Mouse (Mus musculus) Patski (cell line): Measurements from ENCODE around the gene Chst11. TPM values are rescaled to one million over a fixed set of nuclear protein-coding genes. Genes with fewer than 3 reads are reported as not detected.

Experiments
- ATAC-seq: fragments of 100-300 bp; one replicate; pipeline ENCODE4 v1.8.0; 2021
- CTCF ChIA-PET: fragments of 350-600 bp; sonication (Branson Sonifier 250); formaldehyde crosslinking; loops from one replicate; lab custom pipeline; 2022; ENCODE audit warnings: inconsistent platforms; lab: Charles Lee
- POLR2A ChIA-PET: fragments of 350-600 bp; sonication (Branson Sonifier 250); formaldehyde crosslinking; loops from one replicate; lab custom pipeline; 2022; ENCODE audit warnings: antibody characterized with exemption, inconsistent platforms; lab: Charles Lee
- DNase-seq: peaks from one replicate; pipeline ENCODE4 v3.0.0-alpha.2; 2011; ENCODE audit warnings: low read depth, low spot score
- H3K27me3 ChIP-seq: fragments of 371-371 bp; one replicate; pipeline ENCODE4 v1.5.1; 2021
- CTCF ChIP-seq: fragments of 100-300 bp; IDR thresholded peaks from one replicate; pipeline ENCODE4 v1.5.1; 2021
- in situ Hi-C: fragments of 300-500 bp; cut with MboI; formaldehyde crosslinking; loops from 3 replicates; pipeline ENCODE4 v1.11.1; 2018; ENCODE audit warnings: low pct_unique_long_range_greater_than_20kb, mixed read lengths
- polyA plus RNA-seq: library from polyadenylated mRNA; unstranded; gene quantifications from one replicate; pipeline ENCODE4 v1.2.3, GENCODE M21; 2021

Chst11 gene
- polyA plus RNA-seq, 1 experiment from 2014 or later: 10.3 TPM

DNA sequence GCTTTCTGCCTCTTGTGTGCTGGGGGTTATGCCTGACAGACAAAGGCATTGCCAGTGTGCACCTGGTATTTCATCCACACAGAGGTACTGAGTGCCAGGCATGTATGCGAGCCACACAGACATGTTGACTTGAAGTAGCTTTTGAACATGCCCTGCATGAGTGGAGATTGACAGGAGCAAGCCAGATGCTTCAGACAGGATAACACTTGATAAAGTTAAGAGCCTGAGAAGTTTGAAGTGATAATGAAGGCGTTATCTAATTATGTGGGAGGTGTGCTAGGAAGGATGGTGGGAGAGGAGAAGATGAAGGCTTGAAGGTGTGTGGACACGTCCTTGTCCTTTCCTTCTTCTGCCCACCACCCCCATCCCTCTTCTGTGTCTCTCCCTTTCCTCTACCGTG is 28.7 kb downstream of the Chst11 start:
- no peak for TF ChIP-seq CTCF
- no peaks in the 10 kb centered on the region for H3K27me3 ChIP-seq
- in situ Hi-C loops: no loop called here
- ChIA-PET CTCF (no interaction called here), POLR2A (no interaction called here)
- ATAC-seq (no peak), DNase-seq (no peak)

DNA sequence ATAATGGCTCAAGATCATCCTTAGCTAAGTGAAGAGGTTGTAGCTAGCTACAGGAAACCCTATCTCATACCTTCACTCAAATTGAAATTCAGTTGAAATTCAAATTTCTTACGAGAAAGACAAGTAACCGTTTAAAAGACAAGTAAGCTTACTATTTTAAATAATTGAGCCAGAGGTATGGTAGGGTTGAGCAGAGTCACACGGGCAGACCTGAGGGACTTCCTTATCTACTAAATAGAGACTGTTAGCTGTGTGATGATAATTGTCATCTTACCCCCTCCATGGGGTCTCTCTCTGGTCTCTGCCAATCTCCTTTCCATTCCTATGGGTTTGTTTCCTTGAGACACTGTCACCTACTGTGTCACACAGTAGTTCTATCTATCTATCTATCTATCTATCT is 30.6 kb downstream of the Chst11 start:
- ChIA-PET POLR2A (no interaction called here), CTCF (interaction anchor here (1.1 kb wide), 1 partner anchor 11 kb away, joined by 3 read pairs; no protein-coding TSS in a partner anchor)
- ATAC-seq (no peak), DNase-seq (no peak)
- no peak for TF ChIP-seq CTCF
- H3K27me3 ChIP-seq: no peaks in the 10 kb centered on the region
- in situ Hi-C loops: no loop called here

DNA sequence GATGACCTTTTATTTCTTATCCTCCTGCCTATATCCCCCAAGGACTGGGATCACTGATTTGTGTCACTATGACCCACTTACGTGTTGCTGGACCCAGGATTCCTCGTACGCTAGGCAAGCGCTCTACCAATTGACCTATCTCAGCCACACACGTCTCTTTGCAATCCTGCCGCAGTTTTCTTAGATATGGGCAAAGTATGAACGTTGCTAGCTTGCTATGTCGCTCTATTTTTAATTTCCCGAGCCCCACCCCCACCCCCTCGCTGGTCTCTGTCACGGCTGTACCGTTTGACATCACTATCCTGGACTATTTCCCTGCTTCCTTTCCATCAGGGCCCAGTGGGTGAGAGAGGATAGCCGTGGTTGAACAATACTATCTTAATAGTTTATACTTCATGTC is 31.5 kb downstream of the Chst11 start:
- no peak for TF ChIP-seq CTCF
- ChIA-PET CTCF (no interaction called here), POLR2A (no interaction called here)
- no peaks in the 10 kb centered on the region for H3K27me3 ChIP-seq
- no peak for ATAC-seq
- no peak for DNase-seq
- in situ Hi-C loops: no loop called here

DNA sequence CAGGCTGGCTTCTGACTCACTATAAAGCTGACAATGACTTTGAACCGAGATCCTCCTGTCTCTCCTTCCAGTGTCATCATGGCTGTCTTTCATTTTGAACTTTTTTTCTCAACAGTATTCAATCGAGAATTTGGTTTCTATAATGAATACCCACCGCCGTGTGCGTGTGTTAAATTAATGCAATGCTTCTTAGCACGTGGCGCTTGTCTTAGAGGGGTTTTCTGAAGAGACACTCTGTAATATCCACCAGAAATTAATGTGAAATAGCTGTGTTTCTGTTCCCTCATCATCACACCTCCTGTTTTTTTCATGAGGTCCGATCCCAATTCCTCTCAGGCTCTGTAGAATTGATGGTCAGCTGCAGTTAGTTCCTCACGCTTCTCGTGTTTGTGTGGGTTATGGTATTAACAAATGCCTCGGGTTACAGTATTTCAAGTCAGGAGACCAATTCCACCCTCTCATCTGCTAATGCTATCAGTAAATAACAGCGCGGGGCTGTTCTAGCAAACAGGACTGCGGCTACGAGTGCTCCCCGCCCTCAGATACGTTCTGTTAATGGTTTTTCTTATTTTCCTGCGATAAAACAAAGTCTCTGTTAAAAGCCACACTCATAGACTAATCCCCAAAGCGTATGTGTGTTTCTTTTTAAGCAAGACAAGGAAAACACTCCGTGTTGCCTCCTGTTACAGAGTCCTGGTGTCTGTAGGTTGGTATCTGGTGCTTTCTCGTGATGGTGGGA is 32.6 kb downstream of the Chst11 start:
- POLR2A ChIA-PET: no interaction called here

DNA sequence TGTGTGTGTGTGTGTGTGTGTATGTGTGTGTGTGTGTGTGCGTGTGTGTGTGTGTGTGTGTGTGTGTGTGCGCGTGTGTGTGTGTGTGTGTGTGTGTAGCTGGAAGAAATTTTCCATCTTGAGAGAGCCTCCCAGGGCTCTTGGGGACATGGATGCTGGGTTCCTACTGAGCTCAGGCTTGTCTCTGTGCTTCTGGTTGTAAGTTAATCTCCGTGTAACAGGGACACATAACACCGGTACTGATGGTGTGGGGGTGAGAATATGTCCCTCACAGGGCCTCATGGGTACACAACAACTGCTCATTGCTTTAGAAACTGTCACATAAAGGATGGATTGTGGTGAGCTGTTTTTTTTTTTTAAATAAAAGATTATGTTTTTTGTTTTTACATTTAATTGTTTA is 33.2 kb downstream of the Chst11 start:
- POLR2A ChIA-PET: no interaction called here
- no peak for ATAC-seq
- CTCF ChIA-PET: no interaction called here

More for the DNA sequence above, 32.6 kb downstream of the Chst11 start:
- TF ChIP-seq CTCF: no peak
- no peaks in the 10 kb centered on the region for H3K27me3 ChIP-seq
- ATAC-seq (no peak), DNase-seq (no peak)
- in situ Hi-C loops: no loop called here
- CTCF ChIA-PET: no interaction called here

DNA sequence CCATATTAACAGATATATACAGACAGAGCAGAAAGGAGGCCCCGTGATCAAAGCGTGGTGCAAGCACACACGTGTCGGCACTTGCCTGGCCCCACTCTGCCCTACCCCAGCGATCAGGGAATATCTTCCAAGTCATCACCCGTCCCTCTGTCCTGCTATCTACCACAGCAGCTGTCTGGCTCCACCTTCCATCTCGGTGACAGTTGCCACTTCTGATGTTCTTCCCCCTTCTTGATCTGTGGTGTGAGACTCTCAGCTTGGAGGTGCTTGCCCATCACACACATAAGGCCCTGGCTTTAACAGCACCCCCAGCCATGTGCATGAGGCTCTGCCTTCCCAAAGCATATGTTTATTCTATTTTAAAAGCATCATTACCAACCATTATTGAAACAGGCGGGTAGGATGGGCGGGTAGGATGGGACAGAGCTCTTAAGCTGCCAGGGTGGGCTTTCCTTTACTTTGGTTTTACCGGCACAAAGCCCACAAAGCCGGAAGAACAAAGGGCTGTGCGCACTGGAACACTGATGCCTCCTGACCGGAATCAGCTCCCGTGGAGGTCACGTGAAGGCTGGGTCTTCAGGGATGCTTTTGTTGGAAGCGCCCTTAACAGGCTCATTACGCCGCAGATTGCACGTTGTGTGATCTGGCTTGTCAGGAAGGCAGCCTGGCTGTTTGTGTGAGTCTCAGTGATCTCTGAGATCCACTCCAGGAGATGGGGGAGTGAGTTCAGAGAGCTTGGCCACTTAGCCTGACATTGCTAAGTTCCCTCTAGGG is 34.4 kb downstream of the Chst11 start:
- DNase-seq: no peak
- no peak for TF ChIP-seq CTCF
- ATAC-seq: no peak

More for the DNA sequence above, 33.2 kb downstream of the Chst11 start:
- DNase-seq: no peak
- TF ChIP-seq CTCF: no peak
- no peaks in the 10 kb centered on the region for H3K27me3 ChIP-seq
- in situ Hi-C loops: no loop called here

DNA sequence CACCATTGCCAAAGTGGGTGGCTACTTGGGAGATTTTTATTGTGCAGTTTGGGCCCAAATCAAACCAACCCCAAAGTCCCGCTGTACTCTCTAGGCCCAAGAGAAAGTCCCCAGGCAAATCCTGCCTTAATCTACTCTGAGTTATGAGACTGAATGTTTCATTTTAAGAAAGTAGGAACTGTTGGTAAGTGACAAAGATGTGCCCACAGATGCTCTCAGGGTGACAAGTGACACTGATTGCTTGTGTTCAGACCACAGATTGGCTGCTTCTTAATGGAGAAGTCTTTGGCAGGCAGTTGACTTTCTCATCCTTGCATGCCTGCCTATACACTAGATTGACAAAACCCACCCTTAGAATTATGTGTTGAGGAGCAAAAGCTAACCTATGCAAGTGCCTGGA is 37.3 kb downstream of the Chst11 start:
- DNase-seq (no peak), ATAC-seq (no peak)
- in situ Hi-C loops: no loop called here
- POLR2A ChIA-PET: no interaction called here
- CTCF ChIA-PET: no interaction called here
- no peaks in the 10 kb centered on the region for H3K27me3 ChIP-seq
- TF ChIP-seq CTCF: no peak

More for the DNA sequence above, 34.4 kb downstream of the Chst11 start:
- ChIA-PET POLR2A (no interaction called here), CTCF (no interaction called here)
- in situ Hi-C loops: no loop called here
- no peaks in the 10 kb centered on the region for H3K27me3 ChIP-seq

DNA sequence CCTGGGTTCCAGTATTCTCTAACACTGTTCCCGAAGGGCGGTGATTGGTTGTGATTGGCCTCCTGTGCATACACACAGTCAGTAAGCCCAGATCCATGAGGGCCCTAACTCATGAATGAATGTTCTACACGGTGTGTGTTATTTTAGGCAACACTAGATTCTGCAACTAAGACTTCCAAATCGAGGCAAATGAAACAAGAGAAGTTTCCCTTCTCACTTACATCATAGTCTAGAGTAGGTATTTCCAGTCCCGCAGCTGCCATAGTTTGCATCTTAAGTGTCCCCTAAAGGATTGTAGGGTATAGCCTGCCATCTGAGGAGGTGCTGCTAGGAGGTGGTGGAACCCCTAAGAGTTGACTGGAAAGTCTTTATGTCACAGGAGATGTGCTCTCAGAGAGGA is 40.9 kb downstream of the Chst11 start:
- ATAC-seq: no peak
- ChIA-PET POLR2A (no interaction called here), CTCF (interaction anchor here (0.7 to 1.1 kb wide), 2 partner anchors 11 to 44 kb away, joined by 3 read pairs; no protein-coding TSS in a partner anchor)
- TF ChIP-seq CTCF: no peak
- DNase-seq: no peak
- in situ Hi-C loops: no loop called here
- no peaks in the 10 kb centered on the region for H3K27me3 ChIP-seq

DNA sequence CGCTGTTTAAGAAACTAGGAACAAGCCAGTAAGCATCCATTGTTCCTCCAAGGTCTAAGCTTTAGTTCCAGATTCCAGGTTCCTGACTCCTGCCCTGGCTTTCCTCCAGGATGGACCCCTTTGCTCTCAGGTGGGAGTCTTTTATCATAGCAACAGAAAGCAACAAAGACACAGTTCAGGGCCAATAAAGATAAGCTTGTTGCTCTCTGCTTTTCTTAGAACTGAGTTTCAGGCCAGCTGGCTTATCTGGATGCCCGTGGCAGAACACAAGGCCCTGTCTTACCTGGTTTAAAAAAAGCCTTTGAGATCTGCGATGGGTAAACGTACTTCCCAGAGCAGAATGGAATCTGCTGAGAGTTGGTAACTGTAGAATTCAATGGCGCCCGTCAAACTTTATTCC is 42.4 kb downstream of the Chst11 start:
- TF ChIP-seq CTCF: no peak
- ATAC-seq (no peak), DNase-seq (no peak)
- H3K27me3 ChIP-seq: no peaks in the 10 kb centered on the region
- ChIA-PET POLR2A (no interaction called here), CTCF (interaction anchor here (1.1 kb wide), 1 partner anchor 16 kb away, joined by 3 read pairs; no protein-coding TSS in a partner anchor)
- in situ Hi-C loops: no loop called here

DNA sequence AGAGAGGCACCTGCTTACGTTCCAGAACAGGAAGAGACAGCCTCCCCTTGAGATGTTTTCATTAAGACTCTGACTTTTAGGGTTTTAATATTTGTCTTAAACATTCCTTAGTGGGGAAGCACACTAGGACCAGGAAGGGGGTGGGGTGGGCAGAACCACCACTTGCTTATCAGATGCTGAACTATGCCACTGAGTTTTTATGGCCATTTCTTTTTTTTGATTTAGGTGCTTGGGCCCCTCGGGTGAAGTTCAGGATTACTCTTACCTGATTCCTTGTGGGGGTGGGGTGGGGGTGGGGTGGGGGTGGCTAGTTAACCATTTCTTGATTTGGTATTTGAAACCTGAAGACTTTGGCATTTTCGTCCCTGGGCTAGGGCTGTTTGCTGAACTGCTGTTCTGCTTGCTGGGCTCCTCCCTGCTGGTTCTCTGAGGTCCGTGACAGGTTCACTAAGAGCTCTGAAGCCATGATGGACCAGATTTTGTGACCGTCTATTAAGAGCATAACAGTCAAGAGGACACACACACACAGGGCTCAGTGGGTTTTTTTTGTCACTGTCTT is 44.9 kb downstream of the Chst11 start:
- DNase-seq: no peak
- ChIA-PET CTCF (no interaction called here), POLR2A (no interaction called here)
- no peak for ATAC-seq
- TF ChIP-seq CTCF: no peak
- in situ Hi-C loops: no loop called here
- H3K27me3 ChIP-seq: no peaks in the 10 kb centered on the region

DNA sequence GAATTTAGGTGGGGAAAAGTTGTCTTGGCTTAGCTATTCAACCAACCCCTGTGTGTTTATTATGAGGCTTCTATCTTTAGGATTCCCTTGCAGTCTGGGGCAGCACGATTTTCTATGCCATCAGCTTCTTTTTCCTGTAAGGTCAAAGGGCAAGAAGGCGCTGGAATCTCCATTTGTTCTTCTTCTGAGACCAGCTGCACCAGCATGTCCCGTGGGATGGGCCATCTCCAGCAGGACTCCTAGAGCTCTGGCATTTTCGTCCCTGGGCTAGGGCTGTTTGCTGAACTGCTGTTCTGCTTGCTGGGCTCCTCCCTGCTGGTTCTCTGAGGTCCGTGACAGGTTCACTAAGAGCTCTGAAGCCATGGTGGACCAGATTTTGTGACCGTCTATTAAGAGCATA is 45.6 kb downstream of the Chst11 start:
- ATAC-seq (no peak), DNase-seq (no peak)
- ChIA-PET POLR2A (no interaction called here), CTCF (interaction anchor here (1.1 kb wide), 1 partner anchor 20 kb away, joined by 3 read pairs; no protein-coding TSS in a partner anchor)
- no peak for TF ChIP-seq CTCF
- H3K27me3 ChIP-seq: no peaks in the 10 kb centered on the region
- in situ Hi-C loops: no loop called here
